Mouse (Mus musculus) limb, embryonic 15.5 days (tissue): Measurements from ENCODE around the gene 0610012G03Rik. TPM values are rescaled to one million over a fixed set of nuclear protein-coding genes. Genes with fewer than 3 reads are reported as not detected.

Experiments used
- ATAC-seq: fragments of 200-750 bp; cut with Nextera tagmentation; 2 replicates; pipeline ENCODE4 v1.8.0; 2017; ENCODE audit warnings: low read depth, moderate TSS enrichment; ENCODE audit not compliant: insufficient number of reproducible peaks, low FRiP score, low TSS enrichment
- H3K27ac ChIP-seq: fragments of 300-500 bp; sonication (generic); 2 replicates; pipeline ENCODE4 v1.5.1; 2015; ENCODE audit warnings: moderate library complexity, mild to moderate bottlenecking, inconsistent platforms
- H3K27me3 ChIP-seq: fragments of 300-500 bp; sonication (generic); 2 replicates; pipeline ENCODE4 v1.6.1; 2015; ENCODE audit warnings: inconsistent platforms
- H3K36me3 ChIP-seq: fragments of 300-500 bp; sonication (generic); 2 replicates; pipeline ENCODE4 v1.6.1; 2015; ENCODE audit warnings: inconsistent platforms
- H3K4me1 ChIP-seq: fragments of 300-500 bp; sonication (generic); 2 replicates; pipeline ENCODE4 v1.6.1; 2015; ENCODE audit warnings: inconsistent platforms
- H3K4me2 ChIP-seq: fragments of 300-500 bp; sonication (generic); 2 replicates; pipeline ENCODE4 v1.6.1; 2015; ENCODE audit warnings: mild to moderate bottlenecking, inconsistent platforms
- H3K4me3 ChIP-seq: fragments of 300-500 bp; sonication (generic); 2 replicates; pipeline ENCODE4 v1.5.1; 2015; ENCODE audit warnings: mild to moderate bottlenecking, inconsistent platforms
- H3K9ac ChIP-seq: fragments of 300-500 bp; sonication (generic); 2 replicates; pipeline ENCODE4 v1.6.1; 2015; ENCODE audit warnings: inconsistent platforms
- H3K9me3 ChIP-seq: fragments of 300-500 bp; sonication (generic); 2 replicates; pipeline ENCODE4 v1.6.1; 2016; ENCODE audit warnings: inconsistent platforms
- WGBS: fragments of 180-500 bp; shearing (Covaris S2); methylation state at CpG from one replicate; pipeline ENCODE4 v1.1.7; 2015; 5-methylcytosine and 5-hydroxymethylcytosine counted together
- polyA plus RNA-seq: library from polyadenylated mRNA; unstranded; fragments of >200 nt; fragmentation: Nextera tagmentation; extraction: Ambion mirVana; gene quantifications from 2 replicates; pipeline ENCODE4 v1.2.1, GENCODE M21; 2015

Gene 0610012G03Rik
- polyA plus RNA-seq, 1 experiment from 2014 or later, result 86.4 TPM

GRCm38 (mm10) chr16:31944698-31945255 is 3.5 kb downstream of the 0610012G03Rik start:
- Histone ChIP-seq H3K36me3 (peaks cover 4% of the 10 kb centered on the region; the same call in 1 of the 2 replicates), H3K27ac (no peak overlapping the region), H3K4me2 (no peak overlapping the region), H3K9me3 (no peaks in the 10 kb centered on the region), H3K4me1 (peaks cover 38% of the 10 kb centered on the region), H3K4me3 (no peak overlapping the region), H3K27me3 (no peaks in the 10 kb centered on the region), H3K9ac (no peak overlapping the region)
- ATAC-seq, result no peak
- WGBS, result 87% methylated on average over 12 of the region's 12 CpGs

GRCm38 (mm10) chr16:31943980-31944379 is 4.3 kb downstream of the 0610012G03Rik start:
- Histone ChIP-seq H3K27ac (no peak overlapping the region), H3K4me3 (no peak overlapping the region), H3K9me3 (no peaks in the 10 kb centered on the region), H3K4me2 (no peak overlapping the region), H3K27me3 (no peaks in the 10 kb centered on the region), H3K36me3 (peaks cover 4% of the 10 kb centered on the region; the same call in 1 of the 2 replicates), H3K9ac (no peak overlapping the region), H3K4me1 (peaks cover 30% of the 10 kb centered on the region)
- ATAC-seq, result no peak
- 6% methylated on average over 10 of the region's 10 CpGs for whole genome bisulfite sequencing

GRCm38 (mm10) chr16:31940586-31940985 is 7.7 kb downstream of the 0610012G03Rik start:
- Histone ChIP-seq H3K4me3 (no peak overlapping the region), H3K36me3 (peaks cover 4% of the 10 kb centered on the region; the same call in 1 of the 2 replicates), H3K4me1 (peaks cover 13% of the 10 kb centered on the region), H3K27me3 (peaks cover 14% of the 10 kb centered on the region), H3K4me2 (no peak overlapping the region), H3K9me3 (no peaks in the 10 kb centered on the region), H3K9ac (no peak overlapping the region), H3K27ac (no peak overlapping the region)
- no peak for ATAC-seq
- 67% methylated on average over 2 of the region's 2 CpGs for WGBS

GRCm38 (mm10) chr16:31938856-31939255 is 9.4 kb downstream of the 0610012G03Rik start:
- no peak overlapping the region for H3K27ac ChIP-seq
- no peak overlapping the region for H3K4me2 ChIP-seq
- no peak overlapping the region for H3K9ac ChIP-seq
- WGBS, result 68% methylated on average over 6 of the region's 6 CpGs
- H3K4me1 ChIP-seq, result peaks cover 19% of the 10 kb centered on the region
- H3K9me3 ChIP-seq, result no peaks in the 10 kb centered on the region
- H3K36me3 ChIP-seq, result no peaks in the 10 kb centered on the region
- H3K4me3 ChIP-seq, result no peak overlapping the region
- ATAC-seq, result no peak
- peaks cover 32% of the 10 kb centered on the region for H3K27me3 ChIP-seq

GRCm38 (mm10) chr16:31936568-31936967 is 11.7 kb downstream of the 0610012G03Rik start:
- no peak for ATAC-seq
- Histone ChIP-seq H3K27ac (no peak overlapping the region), H3K9me3 (no peaks in the 10 kb centered on the region), H3K4me3 (no peak overlapping the region), H3K4me1 (peaks cover 29% of the 10 kb centered on the region), H3K27me3 (peaks cover 42% of the 10 kb centered on the region), H3K9ac (no peak overlapping the region), H3K4me2 (no peak overlapping the region), H3K36me3 (no peaks in the 10 kb centered on the region)
- WGBS, result 85% methylated on average over 4 of the region's 4 CpGs

- peak overlapping the region; percentile 28 for H3K4me3 ChIP-seq
- no peak for ATAC-seq
- 5% methylated on average over 36 of the region's 36 CpGs for WGBS
- no peak overlapping the region for H3K9ac ChIP-seq
- H3K4me1 ChIP-seq, result peaks cover 29% of the 10 kb centered on the region
- peak overlapping the region; percentile 42 for H3K4me2 ChIP-seq
- H3K27ac ChIP-seq, result no peak overlapping the region
- H3K36me3 ChIP-seq, result no peaks in the 10 kb centered on the region
- H3K9me3 ChIP-seq, result no peaks in the 10 kb centered on the region
- H3K27me3 ChIP-seq, result peaks cover 42% of the 10 kb centered on the region
Observed at GRCm38 (mm10) chr16:31935091-31935979, 13.0 kb downstream of the 0610012G03Rik start.

GRCm38 (mm10) chr16:31934550-31935010 is 13.7 kb downstream of the 0610012G03Rik start:
- H3K9me3 ChIP-seq, result no peaks in the 10 kb centered on the region
- H3K4me1 ChIP-seq, result peaks cover 29% of the 10 kb centered on the region
- peaks cover 42% of the 10 kb centered on the region for H3K27me3 ChIP-seq
- H3K27ac ChIP-seq, result no peak overlapping the region
- no peak for ATAC-seq
- H3K4me3 ChIP-seq, result peak overlapping the region; percentile 55; the same call in 1 of the 2 replicates
- 26% methylated on average over 13 of the region's 13 CpGs for WGBS
- H3K9ac ChIP-seq, result no peak overlapping the region
- H3K4me2 ChIP-seq, result peak overlapping the region; percentile 42
- H3K36me3 ChIP-seq, result no peaks in the 10 kb centered on the region

GRCm38 (mm10) chr16:31933751-31934549 is 14.3 kb downstream of the 0610012G03Rik start, which contains the start of gene Pigz:
TSS of gene Pigz (plus strand) at chr16:31933851.
- Histone ChIP-seq H3K4me3 (peak within 1 kb of the TSS; percentile 55), H3K36me3 (no peaks in the 10 kb centered on the region), H3K27me3 (peaks cover 42% of the 10 kb centered on the region), H3K27ac (no peak within 1 kb of the TSS), H3K4me2 (peak within 1 kb of the TSS; percentile 91), H3K9ac (peak within 1 kb of the TSS; percentile 47), H3K9me3 (no peaks in the 10 kb centered on the region), H3K4me1 (peaks cover 29% of the 10 kb centered on the region)
- ATAC-seq, result no peak
- 7% methylated on average over 42 of the region's 42 CpGs for WGBS

GRCm38 (mm10) chr16:31932840-31933697 is 15.2 kb downstream of the 0610012G03Rik start:
- H3K27ac ChIP-seq, result no peak overlapping the region
- H3K9me3 ChIP-seq, result no peaks in the 10 kb centered on the region
- peak overlapping the region; percentile 47 for H3K9ac ChIP-seq
- peak overlapping the region; percentile 91 for H3K4me2 ChIP-seq
- H3K36me3 ChIP-seq, result no peaks in the 10 kb centered on the region
- peak overlapping the region; percentile 55 for H3K4me3 ChIP-seq
- H3K27me3 ChIP-seq, result peaks cover 42% of the 10 kb centered on the region
- peaks cover 29% of the 10 kb centered on the region for H3K4me1 ChIP-seq
- 1% methylated on average over 50 of the region's 50 CpGs for WGBS
- ATAC-seq, result peak; percentile 88

- H3K9me3 ChIP-seq, result no peaks in the 10 kb centered on the region
- 0 out of 2 replicates have a peak overlapping the region, but pooled peaks have one; percentile 91 for H3K4me2 ChIP-seq
- 68% methylated on average over 5 of the region's 5 CpGs for WGBS
- no peak overlapping the region for H3K27ac ChIP-seq
- ATAC-seq, result no peak
- peaks cover 29% of the 10 kb centered on the region for H3K4me1 ChIP-seq
- H3K9ac ChIP-seq, result no peak overlapping the region
- H3K36me3 ChIP-seq, result no peaks in the 10 kb centered on the region
- peaks cover 42% of the 10 kb centered on the region for H3K27me3 ChIP-seq
- no peak overlapping the region for H3K4me3 ChIP-seq
Observed at GRCm38 (mm10) chr16:31932255-31932654, 16.0 kb downstream of the 0610012G03Rik start.

- ATAC-seq, result no peak
- no peaks in the 10 kb centered on the region for H3K36me3 ChIP-seq
- peaks cover 35% of the 10 kb centered on the region for H3K27me3 ChIP-seq
- no peak overlapping the region for H3K4me3 ChIP-seq
- 0 out of 2 replicates have a peak overlapping the region, but pooled peaks have one; percentile 17 for H3K4me2 ChIP-seq
- WGBS, result 56% methylated on average over 17 of the region's 17 CpGs
- H3K27ac ChIP-seq, result no peak overlapping the region
- H3K4me1 ChIP-seq, result peaks cover 29% of the 10 kb centered on the region
- H3K9ac ChIP-seq, result no peak overlapping the region
- H3K9me3 ChIP-seq, result no peaks in the 10 kb centered on the region
Observed at GRCm38 (mm10) chr16:31931330-31931729, 17.0 kb downstream of the 0610012G03Rik start.
